Mouse (Mus musculus): ENCODE results near the gene Mettl3.
A peak's percentile ranks its signal among the peaks of the same experiment; 100 is the strongest.

The Mettl3 gene

GRCm38 (mm10) chr14:52284191-52284590 is 20.7 kb downstream of the Mettl3 start:
- DNase-seq = no peak

GRCm38 (mm10) chr14:52283629-52284028 is 21.3 kb downstream of the Mettl3 start:
- no peak for DNase-seq

- DNase-seq = no peak
Measured at GRCm38 (mm10) chr14:52279747-52280120, 25.2 kb downstream of the Mettl3 start.

GRCm38 (mm10) chr14:52278932-52279746 is 25.8 kb downstream of the Mettl3 start, which contains the start of the genes Tox4 and Rab2b:
Tox4 (plus strand) TSS chr14:52279146.
Rab2b (minus strand) TSS chr14:52279545.
- DNase-seq = peak; percentile 98 to 99

GRCm38 (mm10) chr14:52277210-52277609 is 27.7 kb downstream of the Mettl3 start:
- no peak for DNase-seq

GRCm38 (mm10) chr14:52272781-52273180 is 32.1 kb downstream of the Mettl3 start:
- no peak for DNase-seq

- peak; percentile 99 for DNase-seq
Measured at GRCm38 (mm10) chr14:52257484-52258213, 47.3 kb downstream of the Mettl3 start, which contains the start of gene Chd8. Chd8 (minus strand) TSS chr14:52257780.

- no peak for DNase-seq
Measured at GRCm38 (mm10) chr14:52256311-52257175, 48.4 kb downstream of the Mettl3 start.

- no peak for DNase-seq
Measured at GRCm38 (mm10) chr14:52246129-52246528, 58.8 kb downstream of the Mettl3 start.

Measured in cerebellum, postnatal 25 days (tissue).